Mouse (Mus musculus) spleen, postnatal 10 days (tissue): Measurements from ENCODE around the gene Ly6g6e.

Experiments
- DNase-seq, 2 experiments: peaks; one replicate each; pipeline ENCODE4 v3.0.0; 2021 to 2022; ENCODE audit warnings: low spot score in 2 of 2

Ly6g6e gene

GRCm38 (mm10) chr17:35049561-35050016 is 27.1 kb upstream of the Ly6g6e start, which contains the start of gene Clic1:
Gene Clic1, plus strand, starts transcription at chr17:35049966.
- peak; percentile 52 to 70 for DNase-seq

- peak; percentile 78 to 84 for DNase-seq
Measured at GRCm38 (mm10) chr17:35050126-35050750, 26.5 kb upstream of the Ly6g6e start.

- peak; percentile 71 to 79 for DNase-seq
Measured at GRCm38 (mm10) chr17:35051156-35052086, 25.3 kb upstream of the Ly6g6e start.

- no peak for DNase-seq
Measured at GRCm38 (mm10) chr17:35052271-35052798, 24.4 kb upstream of the Ly6g6e start.

GRCm38 (mm10) chr17:35055691-35056495 is 20.8 kb upstream of the Ly6g6e start:
- DNase-seq: peak in 1 of 2 experiments; percentile 11

GRCm38 (mm10) chr17:35057090-35057489 is 19.6 kb upstream of the Ly6g6e start:
- peak in 1 of 2 experiments; percentile 12 for DNase-seq

- DNase-seq: no peak
Measured at GRCm38 (mm10) chr17:35058316-35058715, 18.4 kb upstream of the Ly6g6e start.

GRCm38 (mm10) chr17:35058911-35059892 is 17.5 kb upstream of the Ly6g6e start, which contains the start of gene Ddah2:
Gene Ddah2, plus strand, starts transcription at chr17:35059035.
- DNase-seq: peak; percentile 83 to 91

GRCm38 (mm10) chr17:35060071-35060470 is 16.6 kb upstream of the Ly6g6e start:
- DNase-seq: no peak

GRCm38 (mm10) chr17:35060737-35061297 is 15.9 kb upstream of the Ly6g6e start:
- DNase-seq: peak in 1 of 2 experiments; percentile 54

- no peak for DNase-seq
Measured at GRCm38 (mm10) chr17:35061299-35061698, 15.4 kb upstream of the Ly6g6e start.

GRCm38 (mm10) chr17:35063466-35063865 is 13.2 kb upstream of the Ly6g6e start:
- DNase-seq: no peak

- peak in 1 of 2 experiments; percentile 11 for DNase-seq
Measured at GRCm38 (mm10) chr17:35064378-35064877, 12.3 kb upstream of the Ly6g6e start.

GRCm38 (mm10) chr17:35064951-35065947 is 11.5 kb upstream of the Ly6g6e start, which contains the start of gene Ly6g6c:
Gene Ly6g6c, plus strand, starts transcription at chr17:35065388.
- peak in 1 of 2 experiments; percentile 58 for DNase-seq

- DNase-seq: peak in 1 of 2 experiments; percentile 14
Measured at GRCm38 (mm10) chr17:35066084-35066483, 10.6 kb upstream of the Ly6g6e start, which contains the start of gene Mpig6b. Gene Mpig6b, minus strand, starts transcription at chr17:35066184.

- DNase-seq: peak in 1 of 2 experiments; percentile 15
Measured at GRCm38 (mm10) chr17:35068213-35068914, 8.3 kb upstream of the Ly6g6e start.

- DNase-seq: no peak
Measured at GRCm38 (mm10) chr17:35070556-35071229, 6.0 kb upstream of the Ly6g6e start.
